8 mouse cellular contexts compared by ENCODE assay signal in the genomic region with DNA sequence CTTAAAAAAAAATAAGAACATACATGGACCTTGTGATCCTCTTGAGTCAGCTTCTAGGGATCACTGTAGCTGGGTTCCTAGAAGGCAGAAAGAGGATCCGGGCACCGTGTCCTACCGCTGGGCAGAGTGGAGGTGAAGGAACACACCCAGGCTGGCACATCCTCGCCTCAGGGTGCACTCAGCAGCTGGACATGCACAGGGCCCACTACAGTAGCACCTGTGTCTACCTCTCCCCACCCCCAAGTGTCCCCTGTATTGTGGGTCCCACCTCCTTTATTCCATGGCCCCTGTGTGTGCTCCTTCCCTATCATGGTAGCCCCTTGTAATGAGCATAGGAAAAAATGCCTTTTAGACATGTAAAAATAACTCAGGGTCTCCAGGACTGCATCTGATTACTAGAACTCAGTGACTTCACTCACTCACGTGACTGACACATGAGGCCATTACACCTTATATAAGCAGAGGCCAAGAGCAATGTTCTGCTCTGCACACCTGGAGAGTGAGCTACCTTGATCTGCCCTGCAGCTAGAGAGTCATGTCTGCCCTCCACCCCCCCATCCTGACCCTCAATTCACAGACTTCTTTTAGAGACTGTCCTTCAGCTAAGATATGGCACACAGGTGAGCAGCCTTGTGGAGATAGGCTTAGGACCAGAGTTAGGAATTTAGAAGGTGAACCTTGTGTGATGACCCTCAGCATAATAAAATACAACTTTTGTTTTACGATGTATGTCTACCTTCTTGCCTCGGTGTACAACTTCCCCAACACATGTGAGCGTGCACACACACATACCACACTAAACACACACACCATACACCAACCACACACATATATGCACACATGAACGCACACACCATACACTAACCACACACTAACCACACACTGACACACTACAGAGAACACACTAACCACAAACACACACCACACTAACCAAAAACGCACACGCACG. TPM values are rescaled to one million over a fixed set of nuclear protein-coding genes. Genes with fewer than 3 reads are reported as not detected.
DNase-seq lines count a peak whose midpoint lies in the region; ATAC-seq and TF ChIP-seq lines count a peak whose summit lies in the region.

No protein-coding gene starts in this region.

- no peak for DNase-seq in gastrocnemius, adult 2 months
- no peak for DNase-seq in gastrocnemius, postnatal 10 days
- peak; percentile 21 for DNase-seq in thymus, postnatal 0 days (ENCODE audit: low spot score)
- DNase-seq in thymus, postnatal 10 days (ENCODE audit: low spot score in 2 of 2): no peak
- no peak for DNase-seq in liver, embryonic 13.5 days
- DNase-seq in retina, embryonic 14.5 days (ENCODE audit: low spot score): no peak
- no peak for DNase-seq in embryo, embryonic 10 days (ENCODE audit: low spot score)
- no peak for DNase-seq in layer of hippocampus, adult 9-11 months

- peak overlapping the region; percentile 86 for H3K4me2 ChIP-seq in liver, embryonic 13.5 days

- no peak for ATAC-seq in liver, embryonic 13.5 days (ENCODE audit: low read depth)

- no peaks in the 10 kb centered on the region for H3K9me3 ChIP-seq in liver, embryonic 13.5 days (replicated peaks)

- peak overlapping the region; percentile 92 for H3K4me3 ChIP-seq in gastrocnemius, adult 2 months
- H3K4me3 ChIP-seq in liver, embryonic 13.5 days (replicated peaks): peak overlapping the region; percentile 73

- peak overlapping the region; percentile 68 for H3K9ac ChIP-seq in liver, embryonic 13.5 days

- intact Hi-C loops in gastrocnemius, adult 2 months (cut with DNase I): loop anchor here (2.0 kb wide), 1 partner anchor 39 kb away; no protein-coding TSS in a partner anchor

- peak overlapping the region; percentile 92 for H3K27ac ChIP-seq in gastrocnemius, adult 2 months
- peak overlapping the region; percentile 96; the same call in 1 of the 2 replicates for H3K27ac ChIP-seq in liver, embryonic 13.5 days

- H3K36me3 ChIP-seq in liver, embryonic 13.5 days: 0 out of 2 replicates have a peak, but pooled peaks cover 12% of the 10 kb centered on the region

- H3K27me3 ChIP-seq in liver, embryonic 13.5 days: peaks cover 8% of the 10 kb centered on the region; the same call in 1 of the 2 replicates

- H3K4me1 ChIP-seq in liver, embryonic 13.5 days (replicated peaks): peaks cover 66% of the 10 kb centered on the region

- no peak for TF ChIP-seq CTCF in gastrocnemius, adult 2 months (IDR thresholded peaks at IDR 0.05)

- 47% methylated on average over 12 of the region's 12 CpGs for WGBS in liver, embryonic 13.5 days (ENCODE audit: insufficient replicate concordance)

RNA-seq across cellular contexts. Expression of gene BC025920, which starts 1.8 kb away (rescaled TPM):
- 1 to 10 TPM; 2.5 to 3.9 TPM for total RNA-seq in gastrocnemius, adult 2 months (2021)
- 1 to 10 TPM; 1.6 to 1.8 TPM for total RNA-seq in gastrocnemius, postnatal 10 days (2021)
- polyA plus RNA-seq in thymus, postnatal 0 days (2015; fragmentation: Nextera tagmentation; extraction: Ambion mirVana): 0.85 and 0.98 TPM in 2 replicates
- polyA plus RNA-seq in liver, embryonic 13.5 days (2015; fragmentation: Nextera tagmentation; extraction: Ambion mirVana): 0.50 and 0.56 TPM in 2 replicates

RNA-seq across cellular contexts. Expression of gene Tle6, which starts 3.4 kb away (rescaled TPM):
- total RNA-seq in gastrocnemius, adult 2 months (2021): 1 to 10 TPM; 5.6 to 6.7 TPM
- 1 to 10 TPM; 2.2 to 3.1 TPM for total RNA-seq in gastrocnemius, postnatal 10 days (2021)
- polyA plus RNA-seq in thymus, postnatal 0 days (2015; fragmentation: Nextera tagmentation; extraction: Ambion mirVana): 3.7 and 4.8 TPM in 2 replicates
- 7.3 and 7.6 TPM in 2 replicates for polyA plus RNA-seq in liver, embryonic 13.5 days (2015; fragmentation: Nextera tagmentation; extraction: Ambion mirVana)

RNA-seq across cellular contexts. Expression of gene Sirt6, which starts 23.3 kb away (rescaled TPM):
- 1 to 10 TPM; 4.7 to 5.6 TPM for total RNA-seq in gastrocnemius, adult 2 months (2021)
- 1 to 10 TPM; 7.3 to 9.7 TPM for total RNA-seq in gastrocnemius, postnatal 10 days (2021)
- polyA plus RNA-seq in thymus, postnatal 0 days (2015; fragmentation: Nextera tagmentation; extraction: Ambion mirVana): 26.7 and 31.3 TPM in 2 replicates
- 10.7 and 10.9 TPM in 2 replicates for polyA plus RNA-seq in liver, embryonic 13.5 days (2015; fragmentation: Nextera tagmentation; extraction: Ambion mirVana)

RNA-seq across cellular contexts. Expression of gene Ankrd24, which starts 24.0 kb away (rescaled TPM):
- 10 to 100 TPM in 1 of 2 experiments, 1 to 10 TPM in 1; 6.8 to 10.5 TPM for total RNA-seq in gastrocnemius, adult 2 months (2021)
- 10 to 100 TPM; 13.0 to 18.4 TPM for total RNA-seq in gastrocnemius, postnatal 10 days (2021)
- 2.2 and 2.3 TPM in 2 replicates for polyA plus RNA-seq in thymus, postnatal 0 days (2015; fragmentation: Nextera tagmentation; extraction: Ambion mirVana)
- 1.9 and 2.2 TPM in 2 replicates for polyA plus RNA-seq in liver, embryonic 13.5 days (2015; fragmentation: Nextera tagmentation; extraction: Ambion mirVana)

RNA-seq across cellular contexts. Expression of gene Tle2, which starts 29.9 kb away (rescaled TPM):
- total RNA-seq in gastrocnemius, adult 2 months (2021): 1 to 10 TPM; 5.6 to 7.3 TPM
- total RNA-seq in gastrocnemius, postnatal 10 days (2021): 1 to 10 TPM; 4.4 to 9.4 TPM
- polyA plus RNA-seq in thymus, postnatal 0 days (2015; fragmentation: Nextera tagmentation; extraction: Ambion mirVana): 2.4 and 2.9 TPM in 2 replicates
- polyA plus RNA-seq in liver, embryonic 13.5 days (2015; fragmentation: Nextera tagmentation; extraction: Ambion mirVana): 2.3 and 2.7 TPM in 2 replicates
